Mouse (Mus musculus): ENCODE results near the gene Tuft1. TPM values are rescaled to one million over a fixed set of nuclear protein-coding genes. Genes with fewer than 3 reads are reported as not detected.
"Not testable (repeated sequence)": the region's sequence is repeated elsewhere in the genome, so short reads cannot be mapped to it uniquely, and the experiment has no call there.

The Tuft1 gene
- polyA plus RNA-seq, 1 experiment from 2014 or later = 2.7 TPM

DNA sequence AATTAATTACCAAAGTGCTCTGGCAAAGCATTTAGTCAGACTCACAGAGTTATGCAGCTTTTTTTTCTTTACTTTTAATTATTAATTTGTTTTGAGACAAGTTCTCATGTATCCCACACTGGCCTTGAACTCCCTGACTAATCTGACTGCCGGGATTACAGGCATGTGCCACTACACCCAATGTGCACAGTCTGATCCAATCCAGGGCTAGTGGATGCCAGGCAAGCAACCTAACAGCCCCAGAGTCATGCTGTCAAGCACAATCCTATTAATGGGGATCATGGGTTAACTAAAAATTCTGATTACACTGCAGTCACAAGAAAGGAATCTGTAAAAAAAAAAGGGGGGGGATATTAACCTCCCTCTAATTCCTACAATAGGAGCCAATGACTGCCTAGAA, 4.7 kb downstream of the Tuft1 start:
- H3K4me2 ChIP-seq; H3K36me3 ChIP-seq; H3K27me3 ChIP-seq; H3K27ac ChIP-seq (replicated peaks); ATAC-seq (ENCODE audit: low read depth); H3K9ac ChIP-seq; H3K4me3 ChIP-seq; H3K9me3 ChIP-seq: not testable (repeated sequence)
- 81% methylated on average over 1 of the region's 1 CpGs for WGBS
- H3K4me1 ChIP-seq (replicated peaks) = peaks cover 16% of the 10 kb centered on the region

DNA sequence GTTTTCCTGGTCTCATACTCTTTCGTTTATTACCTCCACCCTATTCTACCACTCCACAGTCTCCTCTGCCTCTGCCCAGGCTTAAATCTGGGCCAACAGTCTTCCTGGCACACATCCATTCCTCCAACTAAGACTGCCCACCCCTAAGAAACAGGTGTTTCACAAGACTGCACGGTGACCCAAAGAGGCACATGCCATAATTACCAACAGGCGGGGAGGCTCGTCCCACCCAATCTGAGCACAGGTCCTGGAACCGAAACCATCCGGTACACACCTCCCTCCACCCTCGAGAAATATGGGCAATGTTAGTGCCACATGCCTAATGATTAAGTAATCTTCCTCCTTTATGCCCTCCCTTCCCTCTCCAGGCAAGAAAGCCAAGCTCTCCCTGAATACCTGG, 8.3 kb downstream of the Tuft1 start:
- H3K4me1 ChIP-seq (replicated peaks) = peaks cover 8% of the 10 kb centered on the region
- H3K36me3 ChIP-seq = no peaks in the 10 kb centered on the region
- no peak overlapping the region for H3K4me3 ChIP-seq
- WGBS = 87% methylated on average over 7 of the region's 7 CpGs
- ATAC-seq (ENCODE audit: low read depth) = no peak
- H3K4me2 ChIP-seq = no peak overlapping the region
- no peak overlapping the region for H3K27ac ChIP-seq (replicated peaks)
- H3K9ac ChIP-seq = no peak overlapping the region
- no peaks in the 10 kb centered on the region for H3K9me3 ChIP-seq
- no peaks in the 10 kb centered on the region for H3K27me3 ChIP-seq

DNA sequence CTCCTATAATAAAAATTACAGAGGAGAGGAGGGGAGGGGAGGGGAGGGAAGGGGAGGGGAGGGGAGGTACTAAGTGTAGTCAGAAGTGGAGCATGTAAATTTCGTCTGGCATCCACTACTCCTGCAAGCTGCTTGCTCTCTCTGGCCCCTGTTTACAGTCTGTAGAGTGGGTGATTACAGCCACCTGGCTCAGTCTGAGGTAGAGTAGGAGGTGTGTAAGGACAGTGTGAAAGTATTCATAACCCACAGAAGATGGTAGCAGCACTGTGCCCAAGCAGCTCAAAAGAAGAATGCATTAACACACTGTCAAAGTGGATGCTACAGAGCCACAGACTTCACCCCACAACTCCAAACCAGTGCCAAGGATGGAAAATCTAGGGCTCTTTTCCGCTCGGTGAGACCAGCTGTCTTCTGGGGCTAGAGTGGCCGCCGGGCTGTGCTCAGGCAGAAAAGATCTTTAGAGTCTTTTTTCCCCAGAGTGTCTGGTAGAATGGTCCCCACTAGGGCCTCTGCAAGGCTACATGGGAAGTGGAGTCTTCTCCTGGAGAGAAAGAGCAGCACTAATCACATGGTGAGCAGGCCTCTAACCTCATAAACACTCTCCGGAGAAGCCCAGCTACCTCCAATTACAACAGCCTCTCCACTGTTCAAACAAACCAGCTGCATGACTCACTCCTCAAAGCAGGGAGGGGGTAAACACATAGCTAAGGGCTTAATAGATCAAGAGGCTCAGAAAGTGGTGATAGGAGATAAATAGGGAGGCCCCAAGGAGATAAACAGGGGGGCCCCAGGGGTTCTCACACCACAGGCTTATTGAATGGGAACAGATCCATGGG, 9.7 kb downstream of the Tuft1 start:
- peaks cover 8% of the 10 kb centered on the region for H3K4me1 ChIP-seq (replicated peaks)
- no peak overlapping the region for H3K4me3 ChIP-seq
- WGBS = 46% methylated on average over 6 of the region's 6 CpGs
- no peak overlapping the region for H3K27ac ChIP-seq (replicated peaks)
- no peaks in the 10 kb centered on the region for H3K9me3 ChIP-seq
- ATAC-seq (ENCODE audit: low read depth) = no peak; the same call in 1 of the 2 replicates
- no peak overlapping the region for H3K4me2 ChIP-seq
- no peaks in the 10 kb centered on the region for H3K27me3 ChIP-seq
- no peak overlapping the region for H3K9ac ChIP-seq
- no peaks in the 10 kb centered on the region for H3K36me3 ChIP-seq

DNA sequence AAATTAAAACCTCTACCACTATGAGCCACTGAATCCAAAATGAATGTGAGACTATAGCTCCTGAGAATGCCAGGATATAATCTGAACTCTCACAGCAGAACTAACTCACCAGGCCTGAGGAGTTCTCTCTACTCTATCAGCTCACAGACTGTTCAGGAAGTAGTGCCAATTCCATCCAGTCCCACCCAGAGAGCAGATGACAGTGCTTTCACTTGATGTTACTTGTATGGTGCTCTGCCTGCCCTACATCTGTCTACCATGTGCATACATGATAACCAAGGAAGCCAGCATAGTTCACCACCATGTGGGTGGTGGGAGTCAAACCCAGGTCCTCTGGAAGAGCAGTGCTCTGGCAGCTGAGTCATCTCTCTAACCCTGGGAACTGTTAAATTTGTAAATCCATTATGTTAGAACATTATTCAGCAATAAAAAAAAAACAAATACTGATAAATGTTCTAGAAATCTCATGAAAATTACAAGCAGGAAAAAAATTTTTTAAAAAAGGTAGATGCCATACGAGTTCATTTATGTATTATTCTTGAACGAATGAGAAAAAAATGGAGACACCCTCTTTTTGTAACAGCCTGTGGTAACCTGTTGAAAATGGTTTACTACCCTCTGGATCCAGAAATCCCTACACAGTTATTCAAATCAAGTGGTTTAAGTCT, 16.0 kb downstream of the Tuft1 start, which contains the start of gene Gm10972:
Gene Gm10972, plus strand, starts transcription at position 618 of the 668 bp plus-strand sequence.
- H3K36me3 ChIP-seq; H3K27ac ChIP-seq (replicated peaks); H3K9me3 ChIP-seq; H3K4me1 ChIP-seq (replicated peaks); H3K9ac ChIP-seq; H3K4me3 ChIP-seq; H3K27me3 ChIP-seq; ATAC-seq (ENCODE audit: low read depth); H3K4me2 ChIP-seq: not testable (repeated sequence)
- 90% methylated on average over 2 of the region's 2 CpGs for WGBS

DNA sequence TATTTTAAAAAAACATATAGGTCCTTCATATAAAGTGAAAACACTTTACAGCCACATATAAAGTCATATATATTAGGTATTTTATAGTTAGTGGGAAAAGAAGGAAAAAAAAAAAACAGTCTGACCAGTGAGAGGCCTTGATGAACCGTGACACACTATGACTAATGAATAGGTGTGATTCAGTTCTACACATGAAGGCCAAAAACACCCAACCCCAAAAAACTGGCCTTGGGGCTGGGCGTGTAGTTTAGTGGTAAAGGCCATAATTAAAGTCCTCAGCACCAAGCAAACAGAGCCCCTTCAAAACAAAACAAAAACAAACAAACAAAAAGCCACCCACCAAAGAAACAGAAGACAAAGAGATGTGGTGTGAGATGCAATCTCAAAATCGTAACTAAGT, 28.8 kb downstream of the Tuft1 start:
- H3K27ac ChIP-seq (replicated peaks) = no peak overlapping the region
- ATAC-seq (ENCODE audit: low read depth) = no peak
- H3K27me3 ChIP-seq = no peaks in the 10 kb centered on the region
- no peak overlapping the region for H3K4me2 ChIP-seq
- H3K9me3 ChIP-seq = no peaks in the 10 kb centered on the region
- H3K9ac ChIP-seq = no peak overlapping the region
- 80% methylated on average over 3 of the region's 3 CpGs for WGBS
- no peaks in the 10 kb centered on the region for H3K4me1 ChIP-seq (replicated peaks)
- no peaks in the 10 kb centered on the region for H3K36me3 ChIP-seq
- no peak overlapping the region for H3K4me3 ChIP-seq

DNA sequence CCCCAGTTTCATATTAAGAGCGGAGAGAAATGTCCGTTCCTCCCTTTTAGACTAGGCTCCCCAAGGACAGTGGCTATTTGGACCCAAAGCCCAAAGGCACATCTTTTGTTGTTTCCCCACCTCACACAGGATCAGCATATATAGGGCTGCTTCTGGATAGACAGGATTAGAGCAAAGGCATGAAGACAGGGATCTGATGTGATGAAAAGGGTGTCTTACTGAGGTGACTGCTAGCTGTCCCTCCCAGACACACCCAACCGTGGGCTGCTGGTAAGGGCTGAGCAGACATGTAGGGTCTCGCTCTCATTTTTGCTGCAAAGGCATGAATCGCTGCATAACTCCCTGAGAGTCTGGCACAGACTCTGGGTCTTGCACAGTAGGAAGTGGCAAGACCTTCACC, 30.0 kb downstream of the Tuft1 start:
- no peak for ATAC-seq (ENCODE audit: low read depth)
- H3K9me3 ChIP-seq = no peaks in the 10 kb centered on the region
- WGBS = 91% methylated on average over 5 of the region's 5 CpGs
- H3K36me3 ChIP-seq = no peaks in the 10 kb centered on the region
- H3K27ac ChIP-seq (replicated peaks) = no peak overlapping the region
- H3K4me1 ChIP-seq (replicated peaks) = no peaks in the 10 kb centered on the region
- no peak overlapping the region for H3K4me2 ChIP-seq
- H3K27me3 ChIP-seq = no peaks in the 10 kb centered on the region
- H3K4me3 ChIP-seq = no peak overlapping the region
- H3K9ac ChIP-seq = no peak overlapping the region

DNA sequence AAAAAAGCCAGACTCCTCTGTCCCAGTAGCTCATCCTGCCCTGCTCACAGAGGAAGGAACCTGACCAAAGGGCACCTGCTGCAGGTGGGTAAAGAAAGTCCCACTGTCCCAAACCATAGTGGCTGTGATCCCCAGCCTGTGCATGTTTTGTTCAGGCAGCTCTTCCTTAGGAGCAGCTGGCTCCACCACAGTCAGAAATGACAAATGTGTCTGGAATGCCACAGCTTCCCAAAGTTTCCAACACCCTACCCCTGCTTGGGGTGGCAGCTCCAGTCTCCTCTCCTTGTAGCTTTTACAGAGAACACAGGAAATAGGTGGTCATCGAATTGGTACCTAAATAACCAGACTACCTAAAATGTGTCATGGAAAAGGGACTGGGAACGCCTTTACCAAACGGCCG, 34.4 kb downstream of the Tuft1 start:
- ATAC-seq (ENCODE audit: low read depth) = no peak
- H3K36me3 ChIP-seq = no peaks in the 10 kb centered on the region
- no peaks in the 10 kb centered on the region for H3K27me3 ChIP-seq
- H3K4me2 ChIP-seq = no peak overlapping the region
- WGBS = 89% methylated on average over 4 of the region's 4 CpGs
- H3K9ac ChIP-seq = no peak overlapping the region
- no peaks in the 10 kb centered on the region for H3K4me1 ChIP-seq (replicated peaks)
- H3K27ac ChIP-seq (replicated peaks) = no peak overlapping the region
- H3K4me3 ChIP-seq = no peak overlapping the region
- no peaks in the 10 kb centered on the region for H3K9me3 ChIP-seq

DNA sequence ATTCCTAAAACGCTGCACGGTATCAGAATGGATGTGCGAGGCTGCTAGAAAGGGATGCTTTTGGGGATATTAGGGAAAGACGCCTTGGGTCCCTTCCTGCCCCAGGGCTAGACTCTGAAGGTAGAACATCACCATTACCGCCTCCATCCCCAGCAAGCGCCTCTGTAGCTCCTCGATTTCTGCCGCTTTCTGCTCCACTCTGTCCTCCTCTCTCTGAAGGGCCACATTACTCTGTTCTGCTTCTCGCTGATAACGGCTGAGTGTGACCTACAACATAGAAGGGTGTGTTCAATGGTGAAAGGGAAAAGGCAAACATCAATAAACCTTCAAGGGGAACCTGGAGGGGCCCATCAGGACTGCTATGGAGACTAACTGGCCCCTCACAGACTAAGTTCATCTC, 36.1 kb downstream of the Tuft1 start:
- Histone ChIP-seq H3K4me3 (no peak overlapping the region), H3K36me3 (no peaks in the 10 kb centered on the region), H3K4me2 (no peak overlapping the region), H3K4me1 (replicated peaks) (no peaks in the 10 kb centered on the region), H3K27ac (replicated peaks) (no peak overlapping the region), H3K9ac (no peak overlapping the region), H3K9me3 (no peaks in the 10 kb centered on the region), H3K27me3 (no peaks in the 10 kb centered on the region)
- no peak for ATAC-seq (ENCODE audit: low read depth)
- 92% methylated on average over 10 of the region's 10 CpGs for WGBS

DNA sequence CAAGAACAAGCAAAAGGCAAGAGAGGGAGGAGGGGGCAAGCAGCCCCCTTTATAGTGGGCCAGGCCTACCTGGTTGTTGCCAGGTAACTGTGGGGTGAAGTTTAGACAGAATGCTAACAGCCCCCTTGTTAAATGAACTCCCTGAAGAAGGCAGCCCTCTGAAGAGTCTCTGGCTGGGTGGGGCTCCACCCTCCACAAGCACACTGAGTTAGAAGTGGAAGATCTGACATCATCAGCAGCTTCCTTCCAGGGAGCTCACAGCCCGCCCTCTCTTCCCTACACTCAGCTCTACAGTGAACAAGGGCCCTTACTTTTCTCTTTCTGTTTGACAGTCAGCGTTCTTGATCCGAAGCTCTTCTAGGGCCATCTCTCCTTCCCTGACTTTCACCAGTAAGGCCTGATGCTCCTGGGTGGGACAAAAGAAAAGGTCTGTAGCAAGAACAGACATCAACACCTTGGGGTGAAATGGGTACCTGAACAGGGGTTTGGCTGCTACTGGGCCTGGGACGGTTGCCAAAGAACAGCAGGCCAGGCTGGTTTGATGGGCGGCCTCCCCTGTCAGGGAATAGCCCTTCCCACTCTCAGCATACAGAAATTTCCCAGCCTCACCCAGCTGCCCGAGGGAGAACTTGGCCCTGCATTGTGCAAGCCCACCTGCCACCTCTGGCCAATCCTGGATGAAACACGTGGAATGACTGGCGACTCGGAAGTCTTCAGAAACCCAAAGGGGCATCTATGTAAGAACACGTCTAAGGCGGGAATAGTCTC, 36.7 kb downstream of the Tuft1 start:
- Histone ChIP-seq H3K9me3 (no peaks in the 10 kb centered on the region), H3K9ac (no peak overlapping the region), H3K36me3 (no peaks in the 10 kb centered on the region), H3K4me3 (no peak overlapping the region), H3K4me2 (no peak overlapping the region), H3K4me1 (replicated peaks) (no peaks in the 10 kb centered on the region), H3K27ac (replicated peaks) (no peak overlapping the region), H3K27me3 (no peaks in the 10 kb centered on the region)
- no peak for ATAC-seq (ENCODE audit: low read depth)
- WGBS = 86% methylated on average over 11 of the region's 11 CpGs

DNA sequence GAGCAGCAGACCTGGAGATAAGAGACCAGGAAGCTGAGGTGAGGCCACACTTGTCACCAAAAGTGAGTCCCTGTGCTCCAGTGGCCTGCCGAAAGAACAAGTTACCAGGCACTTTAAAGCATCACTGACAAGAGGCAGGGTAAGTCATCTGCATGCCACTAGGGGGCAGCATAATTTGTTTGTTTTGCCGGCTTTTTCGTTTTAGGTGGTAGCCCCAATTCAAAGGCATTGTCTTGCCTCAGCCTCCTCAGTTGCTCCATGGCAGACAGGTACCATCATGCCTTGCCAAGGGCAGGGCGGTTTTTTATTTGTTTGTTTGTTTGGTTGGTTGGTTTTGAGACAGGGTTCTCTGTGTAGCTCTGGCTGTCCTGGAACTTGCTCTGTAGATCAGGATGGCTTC, 42.0 kb downstream of the Tuft1 start:
- ATAC-seq (ENCODE audit: low read depth) = no peak
- no peaks in the 10 kb centered on the region for H3K9me3 ChIP-seq
- 68% methylated on average over 4 of the region's 4 CpGs for WGBS
- H3K36me3 ChIP-seq = no peaks in the 10 kb centered on the region
- H3K27ac ChIP-seq (replicated peaks) = no peak overlapping the region
- no peak overlapping the region for H3K9ac ChIP-seq
- H3K4me3 ChIP-seq = no peak overlapping the region
- no peak overlapping the region for H3K4me2 ChIP-seq
- H3K4me1 ChIP-seq (replicated peaks) = no peaks in the 10 kb centered on the region
- H3K27me3 ChIP-seq = no peaks in the 10 kb centered on the region

DNA sequence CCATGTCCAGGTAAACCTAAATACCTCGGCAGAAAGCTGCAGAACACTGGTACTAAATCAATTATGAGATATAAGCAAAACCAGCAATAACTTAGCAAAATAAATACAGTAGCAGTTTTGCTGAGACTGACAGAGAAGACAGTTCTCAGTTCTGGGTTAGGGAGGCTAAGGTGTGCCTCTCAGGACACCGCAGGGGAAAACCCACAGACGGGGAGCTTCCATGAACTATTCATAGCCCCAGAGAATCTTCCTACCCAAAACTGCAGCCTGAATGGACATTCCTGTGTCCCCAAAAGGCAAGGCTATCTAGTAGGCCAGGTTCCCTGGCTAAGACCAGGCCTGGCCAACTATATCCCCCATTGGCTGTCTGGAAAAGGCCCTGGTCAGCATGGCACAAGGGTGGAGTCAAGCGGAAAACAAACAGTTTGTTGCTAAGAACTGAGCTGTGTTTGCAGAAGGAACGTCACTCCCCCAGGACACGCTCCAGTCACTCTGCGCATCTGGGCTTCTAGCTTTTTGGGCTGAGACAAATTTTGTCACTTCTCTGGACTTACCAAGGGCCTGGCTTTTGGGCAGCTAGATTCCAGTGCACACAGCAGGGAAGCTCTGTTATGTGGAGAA, 45.3 kb downstream of the Tuft1 start:
- Histone ChIP-seq H3K9me3 (no peaks in the 10 kb centered on the region), H3K27ac (replicated peaks) (no peak overlapping the region), H3K9ac (no peak overlapping the region), H3K36me3 (no peaks in the 10 kb centered on the region), H3K4me2 (no peak overlapping the region), H3K4me1 (replicated peaks) (no peaks in the 10 kb centered on the region), H3K4me3 (no peak overlapping the region), H3K27me3 (no peaks in the 10 kb centered on the region)
- ATAC-seq (ENCODE audit: low read depth) = no peak
- 63% methylated on average over 7 of the region's 7 CpGs for WGBS

DNA sequence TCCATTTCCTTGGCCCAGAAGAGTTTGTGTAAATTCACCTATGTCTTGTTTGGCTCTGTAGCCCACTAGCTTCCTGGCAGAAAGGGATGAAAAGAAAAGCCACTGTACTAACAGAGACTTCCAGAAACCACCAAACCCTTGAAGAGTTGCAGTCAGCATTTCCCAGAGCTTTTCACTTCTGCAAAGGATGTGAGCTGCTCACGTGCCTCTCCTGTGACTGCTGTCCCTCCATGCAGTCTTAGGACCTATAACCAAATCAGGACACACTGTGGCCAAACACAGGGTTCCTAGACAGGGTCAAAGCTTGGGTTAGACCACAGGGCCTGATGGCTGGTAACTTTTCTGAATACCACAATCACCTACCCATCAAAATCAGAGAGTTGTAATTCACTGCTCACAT, 46.4 kb downstream of the Tuft1 start:
- Histone ChIP-seq H3K36me3 (no peaks in the 10 kb centered on the region), H3K4me2 (no peak overlapping the region), H3K9me3 (no peaks in the 10 kb centered on the region), H3K4me3 (no peak overlapping the region), H3K4me1 (replicated peaks) (no peaks in the 10 kb centered on the region), H3K27me3 (no peaks in the 10 kb centered on the region), H3K9ac (no peak overlapping the region), H3K27ac (replicated peaks) (no peak overlapping the region)
- WGBS = 81% methylated on average over 1 of the region's 1 CpGs
- no peak for ATAC-seq (ENCODE audit: low read depth)

Measured in neural tube, embryonic 13.5 days (tissue).